Mouse (Mus musculus): ENCODE measurements around the gene Bzw1. TPM values are rescaled to one million over a fixed set of nuclear protein-coding genes. Genes with fewer than 3 reads are reported as not detected.
"Not testable (repeated sequence)": the region's sequence is repeated elsewhere in the genome, so short reads cannot be mapped to it uniquely, and the experiment has no call there.

Bzw1 gene
- polyA plus RNA-seq, 1 experiment from 2014 or later: 460 TPM

GRCm38 (mm10) chr1:58374266-58374665, 18.4 kb upstream of the Bzw1 start:
- H3K4me3 ChIP-seq; H3K9me3 ChIP-seq; H3K4me1 ChIP-seq; H3K27me3 ChIP-seq (ENCODE audit: poor library complexity, severe bottlenecking); H3K27ac ChIP-seq; H3K36me3 ChIP-seq (replicated peaks); DNase-seq (ENCODE audit: extremely low spot score, low spot score): not testable (repeated sequence)
- WGBS: 93% methylated on average over 2 of the region's 2 CpGs

GRCm38 (mm10) chr1:58375574-58376147, 17.0 kb upstream of the Bzw1 start:
- no peaks in the 10 kb centered on the region for H3K9me3 ChIP-seq
- no peaks in the 10 kb centered on the region for H3K27me3 ChIP-seq (ENCODE audit: poor library complexity, severe bottlenecking)
- no peak overlapping the region for H3K27ac ChIP-seq
- no peak overlapping the region for H3K4me3 ChIP-seq
- WGBS: 81% methylated on average over 3 of the region's 3 CpGs
- no peak for DNase-seq (ENCODE audit: extremely low spot score, low spot score)
- H3K36me3 ChIP-seq (replicated peaks): no peaks in the 10 kb centered on the region
- no peaks in the 10 kb centered on the region for H3K4me1 ChIP-seq

- Histone ChIP-seq H3K27me3 (ENCODE audit: poor library complexity, severe bottlenecking) (no peaks in the 10 kb centered on the region), H3K9me3 (no peaks in the 10 kb centered on the region), H3K27ac (no peak overlapping the region), H3K36me3 (replicated peaks) (peaks cover 5% of the 10 kb centered on the region; the same call in 1 of the 2 replicates), H3K4me3 (no peak overlapping the region), H3K4me1 (no peaks in the 10 kb centered on the region)
- 78% methylated on average over 5 of the region's 5 CpGs for WGBS
- no peak for DNase-seq (ENCODE audit: extremely low spot score, low spot score)
These were observed 10.0 kb upstream of the Bzw1 start for GRCm38 (mm10) chr1:58382586-58383281.

GRCm38 (mm10) chr1:58391421-58392267, 1.1 kb upstream of the Bzw1 start:
- 52% methylated on average over 19 of the region's 19 CpGs for WGBS
- DNase-seq (ENCODE audit: extremely low spot score, low spot score): no peak
- H3K27ac ChIP-seq: peak overlapping the region; percentile 100

GRCm38 (mm10) chr1:58392268-58392651, 438 bp upstream of the Bzw1 start:
- H3K27me3 ChIP-seq (ENCODE audit: poor library complexity, severe bottlenecking): no peaks in the 10 kb centered on the region
- H3K9me3 ChIP-seq: no peaks in the 10 kb centered on the region
- WGBS: under 1% methylated on average over 16 of the region's 16 CpGs
- peaks cover 21% of the 10 kb centered on the region for H3K4me1 ChIP-seq
- peaks cover 28% of the 10 kb centered on the region for H3K36me3 ChIP-seq (replicated peaks)
- peak overlapping the region; percentile 93 for H3K4me3 ChIP-seq
- peak; percentile 50 for DNase-seq (ENCODE audit: extremely low spot score, low spot score)
- peak overlapping the region; percentile 100 for H3K27ac ChIP-seq

More at GRCm38 (mm10) chr1:58391421-58392267, 1.1 kb upstream of the Bzw1 start:
- peaks cover 21% of the 10 kb centered on the region for H3K4me1 ChIP-seq
- peaks cover 27% of the 10 kb centered on the region for H3K36me3 ChIP-seq (replicated peaks)
- H3K4me3 ChIP-seq: peak overlapping the region; percentile 93
- no peaks in the 10 kb centered on the region for H3K9me3 ChIP-seq
- H3K27me3 ChIP-seq (ENCODE audit: poor library complexity, severe bottlenecking): no peaks in the 10 kb centered on the region

- H3K4me3 ChIP-seq: peak overlapping the region; percentile 93
- peaks cover 21% of the 10 kb centered on the region for H3K4me1 ChIP-seq
These were observed 842 bp downstream of the Bzw1 start for GRCm38 (mm10) chr1:58393284-58394195.

GRCm38 (mm10) chr1:58395341-58395740, 2.6 kb downstream of the Bzw1 start:
- Histone ChIP-seq H3K27me3 (ENCODE audit: poor library complexity, severe bottlenecking) (no peaks in the 10 kb centered on the region), H3K36me3 (replicated peaks) (peaks cover 59% of the 10 kb centered on the region), H3K27ac (no peak overlapping the region), H3K4me3 (no peak overlapping the region), H3K9me3 (no peaks in the 10 kb centered on the region), H3K4me1 (peaks cover 21% of the 10 kb centered on the region)
- no peak for DNase-seq (ENCODE audit: extremely low spot score, low spot score)
- 90% methylated on average over 3 of the region's 3 CpGs for WGBS

More at GRCm38 (mm10) chr1:58393284-58394195, 842 bp downstream of the Bzw1 start:
- under 1% methylated on average over 87 of the region's 90 CpGs for WGBS
- no peaks in the 10 kb centered on the region for H3K9me3 ChIP-seq
- DNase-seq (ENCODE audit: extremely low spot score, low spot score): peak; percentile 44
- H3K27ac ChIP-seq: peak overlapping the region; percentile 100
- H3K36me3 ChIP-seq (replicated peaks): peaks cover 41% of the 10 kb centered on the region
- H3K27me3 ChIP-seq (ENCODE audit: poor library complexity, severe bottlenecking): no peaks in the 10 kb centered on the region

GRCm38 (mm10) chr1:58396179-58396578, 3.5 kb downstream of the Bzw1 start:
- no peak for DNase-seq (ENCODE audit: extremely low spot score, low spot score)
- whole genome bisulfite sequencing: 97% methylated on average over 1 of the region's 1 CpGs

GRCm38 (mm10) chr1:58397731-58398130, 5.0 kb downstream of the Bzw1 start:
- H3K4me1 ChIP-seq: peaks cover 9% of the 10 kb centered on the region
- no peak for DNase-seq (ENCODE audit: extremely low spot score, low spot score)
- H3K9me3 ChIP-seq: no peaks in the 10 kb centered on the region
- 96% methylated on average over 6 of the region's 6 CpGs for WGBS
- peaks cover 83% of the 10 kb centered on the region for H3K36me3 ChIP-seq (replicated peaks)
- H3K27me3 ChIP-seq (ENCODE audit: poor library complexity, severe bottlenecking): no peaks in the 10 kb centered on the region
- no peak overlapping the region for H3K4me3 ChIP-seq
- H3K27ac ChIP-seq: no peak overlapping the region

More at GRCm38 (mm10) chr1:58396179-58396578, 3.5 kb downstream of the Bzw1 start:
- Histone ChIP-seq H3K4me1 (peaks cover 18% of the 10 kb centered on the region), H3K27me3 (ENCODE audit: poor library complexity, severe bottlenecking) (no peaks in the 10 kb centered on the region), H3K27ac (no peak overlapping the region), H3K36me3 (replicated peaks) (peaks cover 67% of the 10 kb centered on the region), H3K9me3 (no peaks in the 10 kb centered on the region), H3K4me3 (no peak overlapping the region)

GRCm38 (mm10) chr1:58401396-58401795, 8.7 kb downstream of the Bzw1 start:
- WGBS: 96% methylated on average over 6 of the region's 6 CpGs
- peaks cover 97% of the 10 kb centered on the region for H3K36me3 ChIP-seq (replicated peaks)
- H3K9me3 ChIP-seq: no peaks in the 10 kb centered on the region
- H3K4me3 ChIP-seq: no peak overlapping the region
- no peaks in the 10 kb centered on the region for H3K4me1 ChIP-seq
- DNase-seq (ENCODE audit: extremely low spot score, low spot score): no peak
- no peaks in the 10 kb centered on the region for H3K27me3 ChIP-seq (ENCODE audit: poor library complexity, severe bottlenecking)
- no peak overlapping the region for H3K27ac ChIP-seq

GRCm38 (mm10) chr1:58403745-58404144, 11.0 kb downstream of the Bzw1 start:
- no peaks in the 10 kb centered on the region for H3K9me3 ChIP-seq
- 96% methylated on average over 5 of the region's 5 CpGs for WGBS
- no peaks in the 10 kb centered on the region for H3K27me3 ChIP-seq (ENCODE audit: poor library complexity, severe bottlenecking)
- no peaks in the 10 kb centered on the region for H3K4me1 ChIP-seq
- no peak overlapping the region for H3K27ac ChIP-seq
- DNase-seq (ENCODE audit: extremely low spot score, low spot score): no peak
- no peak overlapping the region for H3K4me3 ChIP-seq
- H3K36me3 ChIP-seq (replicated peaks): peaks cover 93% of the 10 kb centered on the region

GRCm38 (mm10) chr1:58407321-58407720, 14.6 kb downstream of the Bzw1 start:
- H3K27ac ChIP-seq: no peak overlapping the region
- no peaks in the 10 kb centered on the region for H3K27me3 ChIP-seq (ENCODE audit: poor library complexity, severe bottlenecking)
- H3K9me3 ChIP-seq: no peaks in the 10 kb centered on the region
- DNase-seq (ENCODE audit: extremely low spot score, low spot score): no peak
- no peak overlapping the region for H3K4me3 ChIP-seq
- 94% methylated on average over 7 of the region's 7 CpGs for WGBS
- peaks cover 87% of the 10 kb centered on the region for H3K36me3 ChIP-seq (replicated peaks)
- no peaks in the 10 kb centered on the region for H3K4me1 ChIP-seq
